Mouse (Mus musculus) brain, embryonic 14.5 days (tissue): ENCODE measurements at regions not wholly inside any gene's neighbourhood (a gene's known extent, or its start where the extent isn't known, plus 50 kb on each side); places are given as distances from the start of the nearest gene placed in this dataset.

Experiments
- CTCF ChIP-seq: fragments of 200-500 bp; IDR thresholded peaks from 2 replicates; pipeline ENCODE4 v1.5.1; 2012; ENCODE audit warnings: inconsistent platforms, mild to moderate bottlenecking, moderate library complexity, borderline replicate concordance; ENCODE audit not compliant: insufficient read depth, insufficient read length; ENCODE audit errors: extremely low read depth
- POLR2A ChIP-seq: fragments of 200-500 bp; IDR thresholded peaks from 2 replicates; pipeline ENCODE4 v1.6.1; 2012; ENCODE audit warnings: mild to moderate bottlenecking, inconsistent platforms, borderline replicate concordance; ENCODE audit not compliant: poor library complexity, insufficient read depth, insufficient read length, severe bottlenecking; ENCODE audit errors: extremely low read depth

DNA sequence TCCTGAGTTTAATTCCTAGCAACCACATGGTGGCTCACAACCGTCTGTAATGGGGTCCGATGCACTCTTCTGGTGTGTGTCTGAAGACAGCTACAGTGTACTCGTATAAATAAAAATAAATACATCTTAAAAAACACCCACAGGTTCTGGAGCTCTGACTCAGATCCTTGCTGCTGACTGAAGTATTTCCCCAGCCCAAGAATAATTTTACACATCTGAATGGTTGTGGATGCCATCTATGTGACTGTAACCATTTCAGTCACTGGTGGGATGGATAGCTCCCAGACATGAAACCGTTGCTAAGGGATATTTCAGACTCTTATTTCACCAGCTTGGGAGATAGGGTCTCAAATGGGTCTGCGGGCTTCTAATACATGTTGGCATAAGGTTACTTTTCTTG is 131.6 kb downstream of the Slc4a3 start:
- no peak for TF ChIP-seq CTCF
- TF ChIP-seq POLR2A: no peak
